Mouse (Mus musculus) left cerebral cortex, postnatal 4 days (tissue): ENCODE measurements at regions not wholly inside any gene's neighbourhood (a gene's known extent, or its start where the extent isn't known, plus 50 kb on each side); places are given as distances from the start of the nearest gene placed in this dataset.
A peak's percentile ranks its signal among the peaks of the same experiment; 100 is the strongest.

Source experiments
- DNase-seq: peaks from one replicate; pipeline ENCODE4 v3.0.0-alpha.2; 2022
- intact Hi-C: fragments of 180-260 bp; cut with DNase I; formaldehyde crosslinking; loops from one replicate; pipeline ENCODE4 v1.15.1; 2025

- intact Hi-C loops = loop anchor here (5.0 kb wide), 1 partner anchor 39 kb away; no protein-coding TSS in a partner anchor
- DNase-seq = no peak
Observed at GRCm38 (mm10) chr7:70122818-70123217, 243.7 kb downstream of the Nr2f2 start.

GRCm38 (mm10) chr7:70119517-70119916 lies 247.0 kb downstream of the Nr2f2 start:
- intact Hi-C loops = no loop called here
- DNase-seq = no peak

DNA sequence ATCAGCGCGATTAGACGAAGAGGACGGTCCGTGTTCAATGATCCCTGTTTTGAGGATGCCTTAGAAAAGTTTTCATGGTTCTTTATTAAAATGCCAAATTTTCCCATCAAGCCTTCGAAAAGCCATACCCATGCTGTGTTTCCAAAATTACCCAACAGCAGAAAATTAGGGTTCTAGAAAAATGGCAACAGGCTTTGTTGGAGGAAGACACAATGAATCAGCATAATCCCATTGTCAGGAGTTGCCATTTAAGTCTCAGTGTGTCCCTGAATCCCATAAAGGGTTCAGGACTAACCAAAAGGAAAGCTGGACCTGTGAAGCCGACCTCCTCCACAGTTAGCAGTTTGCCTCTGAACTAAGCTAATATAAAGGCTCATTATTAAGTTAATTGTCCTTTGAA lies 247.6 kb downstream of the Nr2f2 start:
- intact Hi-C loops = no loop called here
- no peak for DNase-seq

DNA sequence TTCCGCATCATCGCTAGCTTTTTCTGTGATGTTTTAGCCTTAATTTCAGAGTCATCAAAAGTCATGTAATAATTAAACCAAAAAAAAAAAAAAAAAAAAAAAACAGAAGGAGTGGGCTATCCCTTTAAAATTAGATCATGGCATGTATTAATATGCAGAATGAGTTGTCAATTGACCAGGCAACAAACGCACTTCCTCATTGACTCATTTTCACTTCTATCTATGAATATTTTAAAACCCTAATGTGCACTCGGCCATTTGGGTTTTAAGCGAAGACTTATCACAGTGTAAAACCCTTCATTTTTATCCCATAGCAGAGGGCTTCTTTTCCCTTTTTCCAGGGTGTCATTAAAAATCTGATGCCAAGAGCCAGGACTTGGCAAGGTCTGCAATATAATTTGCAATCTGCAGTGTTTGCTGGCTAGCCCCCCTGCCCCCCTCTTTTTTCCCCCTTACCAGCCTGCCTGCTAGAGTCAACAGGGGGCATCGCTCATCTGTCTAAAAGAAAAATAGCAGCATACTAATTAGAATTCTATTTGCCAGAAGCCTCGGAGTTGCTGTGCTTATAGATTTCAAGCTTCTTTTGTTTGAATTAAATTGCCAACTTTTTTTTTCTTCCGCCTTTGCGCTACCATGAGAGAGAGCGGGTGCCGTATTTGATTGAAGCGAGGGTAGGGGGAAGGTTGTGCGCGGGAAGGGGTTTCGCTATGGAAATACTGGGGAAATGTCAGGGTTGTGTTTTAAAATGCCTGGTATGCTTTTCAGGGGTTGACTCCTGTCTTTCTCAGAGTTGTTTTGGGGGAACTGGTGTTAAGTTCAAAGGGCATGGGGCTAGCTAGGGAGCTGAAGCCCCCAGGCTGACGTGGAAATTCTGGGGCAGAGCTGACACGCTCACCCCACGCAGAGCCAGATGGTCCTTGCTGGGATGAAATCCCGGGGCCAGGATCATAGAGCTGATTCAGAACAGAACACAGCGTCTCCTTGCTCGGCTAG lies 248.3 kb downstream of the Nr2f2 start:
- intact Hi-C loops = no loop called here
- DNase-seq = peak; percentile 54

DNA sequence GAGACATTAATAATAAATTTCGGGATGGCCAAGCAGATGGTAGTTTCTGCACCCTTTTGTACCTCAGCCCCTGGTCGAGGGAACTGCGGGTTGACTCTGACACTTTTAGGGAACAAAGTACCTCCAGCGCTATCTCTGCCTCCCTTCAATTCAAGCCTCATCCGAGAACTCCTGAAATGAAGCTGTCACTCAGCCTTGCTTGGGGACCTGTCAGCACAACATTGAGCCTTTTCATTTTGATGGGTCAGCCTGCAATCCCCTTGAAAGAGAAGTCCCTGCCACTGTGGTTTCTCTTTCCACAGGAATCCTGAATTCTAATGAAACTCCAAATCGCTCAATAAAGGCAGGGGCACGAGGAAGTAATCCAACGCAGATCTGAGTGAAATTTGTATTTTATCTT lies 257.5 kb downstream of the Nr2f2 start:
- intact Hi-C loops = no loop called here
- no peak for DNase-seq

GRCm38 (mm10) chr7:70105024-70105423 lies 261.5 kb downstream of the Nr2f2 start:
- intact Hi-C loops = no loop called here
- DNase-seq = no peak

DNA sequence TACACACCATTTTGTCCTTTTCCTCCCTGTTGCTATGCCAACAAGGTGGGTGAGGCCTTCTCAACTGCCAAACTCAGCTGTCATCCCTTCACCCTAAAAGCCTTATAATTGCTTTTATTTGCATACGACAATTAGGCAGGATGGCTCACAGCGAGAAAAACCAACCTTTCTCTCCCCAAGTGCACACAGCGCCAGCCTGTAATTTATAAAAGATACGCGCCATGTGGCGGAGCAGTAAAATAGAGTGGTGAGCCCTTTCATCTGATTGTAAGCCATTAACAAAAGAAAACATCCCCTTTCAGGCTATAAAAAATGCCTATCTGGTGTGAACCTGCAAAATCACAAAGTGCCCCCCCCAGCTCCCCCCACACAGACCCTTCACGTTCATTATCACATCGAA lies 262.0 kb downstream of the Nr2f2 start:
- intact Hi-C loops = no loop called here
- DNase-seq = no peak

DNA sequence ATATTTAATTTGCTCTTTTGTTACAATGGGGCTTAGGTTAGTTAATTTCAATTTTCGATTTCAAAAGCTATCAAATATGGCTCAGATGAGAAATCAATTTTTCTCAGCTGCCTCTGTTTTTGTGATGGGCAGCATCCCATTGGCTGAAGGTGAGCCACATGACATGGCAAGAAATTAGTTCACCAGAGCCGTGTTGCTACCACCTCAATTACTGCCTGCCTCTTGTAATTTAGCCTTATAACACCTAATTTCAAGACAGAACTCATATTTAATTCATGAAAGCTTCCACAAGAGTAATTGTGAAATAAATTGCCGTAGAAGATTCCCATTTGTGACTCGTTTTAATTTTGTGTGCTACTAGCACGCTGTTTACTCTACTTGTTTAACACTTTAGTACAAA lies 262.9 kb downstream of the Nr2f2 start:
- intact Hi-C loops = no loop called here
- no peak for DNase-seq

- no peak for DNase-seq
- intact Hi-C loops = no loop called here
Observed at GRCm38 (mm10) chr7:70099001-70099400, 267.5 kb downstream of the Nr2f2 start.

GRCm38 (mm10) chr7:70093916-70094784 lies 272.4 kb downstream of the Nr2f2 start:
- intact Hi-C loops = no loop called here
- no peak for DNase-seq

DNA sequence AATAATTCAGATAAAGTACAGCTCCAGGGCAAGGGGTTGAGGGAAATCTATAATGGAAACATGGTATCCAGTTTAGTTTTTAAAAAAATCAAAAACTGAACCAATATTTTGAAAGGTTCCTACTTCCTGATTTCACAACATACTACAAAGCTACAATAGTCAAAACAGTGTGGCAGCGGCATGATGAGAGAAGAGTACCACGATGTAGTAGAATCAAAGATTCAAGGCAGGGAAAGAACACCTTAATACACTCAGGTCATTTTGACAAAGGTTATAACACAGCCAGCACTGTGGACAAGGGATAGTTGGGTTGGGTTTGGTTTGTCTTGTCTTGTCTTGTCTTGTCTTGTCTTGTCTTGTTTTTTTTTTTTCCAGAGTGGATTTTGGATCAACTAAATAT lies 274.4 kb downstream of the Nr2f2 start:
- intact Hi-C loops = no loop called here

DNA sequence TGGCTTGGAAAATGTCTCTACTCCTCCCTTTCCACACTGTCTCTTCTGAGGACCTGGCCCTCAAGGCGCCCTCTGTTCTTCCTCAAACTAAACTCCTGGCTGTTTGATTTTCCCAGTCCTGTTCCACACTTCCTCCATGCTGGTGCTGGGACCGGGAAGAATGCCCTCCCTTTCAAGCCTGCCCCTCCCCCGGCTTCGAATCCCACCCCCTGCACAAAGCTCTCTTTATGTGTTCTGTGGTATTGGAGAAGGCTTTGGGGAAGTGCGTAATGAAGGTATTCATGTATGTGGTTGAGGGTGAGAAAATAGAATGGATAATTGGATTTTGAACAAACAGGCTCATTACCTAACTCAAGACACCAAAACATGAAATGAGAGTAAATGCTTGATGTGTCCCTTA lies 277.4 kb downstream of the Nr2f2 start:
- DNase-seq = no peak
- intact Hi-C loops = no loop called here

More for the DNA sequence above, 274.4 kb downstream of the Nr2f2 start:
- DNase-seq = no peak

GRCm38 (mm10) chr7:70069662-70070061 lies 296.9 kb downstream of the Nr2f2 start:
- intact Hi-C loops = no loop called here
- peak; percentile 53 for DNase-seq

DNA sequence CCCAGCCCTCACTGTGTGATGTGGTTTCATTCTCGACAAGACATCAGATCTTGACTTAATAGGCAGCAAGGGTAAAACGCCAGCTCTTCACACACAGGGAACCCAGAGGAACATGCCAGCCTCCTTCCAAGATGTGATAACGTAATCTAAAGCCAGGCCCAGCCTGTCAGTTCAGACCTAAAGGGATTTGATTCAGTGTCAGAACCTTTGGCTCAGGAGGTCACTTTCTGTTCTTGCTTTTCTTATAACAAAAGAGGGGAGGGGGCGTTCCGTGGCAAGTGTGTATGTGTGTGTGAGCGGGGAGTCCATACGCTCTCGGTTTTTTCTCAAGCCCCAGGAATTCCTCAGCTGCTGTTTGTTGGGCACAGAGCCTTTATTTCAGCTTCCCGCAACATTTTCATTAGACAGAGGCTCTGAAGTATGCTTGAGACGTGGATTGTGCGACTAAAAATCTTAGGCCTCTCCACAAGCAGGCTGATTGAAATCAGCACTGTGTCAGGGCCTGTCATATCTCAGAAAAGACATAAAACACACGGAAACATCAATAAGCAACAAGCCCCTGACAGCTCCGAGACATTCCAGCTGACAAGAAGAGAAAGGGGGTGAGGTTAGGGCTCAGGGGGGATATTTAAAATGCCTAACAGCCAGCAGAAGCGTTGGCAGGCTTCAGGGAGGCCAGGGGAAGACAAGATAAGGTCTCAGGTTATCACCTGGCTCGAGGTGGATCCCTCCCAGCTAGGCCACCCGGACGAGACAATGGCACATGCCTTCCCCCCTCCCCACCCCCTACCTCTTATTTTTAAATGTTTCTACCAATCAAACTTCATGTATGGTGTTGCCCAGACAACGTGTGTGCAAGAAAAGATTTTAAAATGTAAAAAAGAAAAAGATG lies 298.5 kb downstream of the Nr2f2 start:
- DNase-seq = peak; percentile 7
- intact Hi-C loops = no loop called here

- intact Hi-C loops = no loop called here
- DNase-seq = no peak
Observed at GRCm38 (mm10) chr7:70067071-70067470, 299.5 kb downstream of the Nr2f2 start.

- DNase-seq = no peak
- intact Hi-C loops = no loop called here
Observed at GRCm38 (mm10) chr7:70066448-70066847, 300.1 kb downstream of the Nr2f2 start.

- DNase-seq = peak; percentile 75
- intact Hi-C loops = no loop called here
Observed at GRCm38 (mm10) chr7:70065471-70066130, 300.9 kb downstream of the Nr2f2 start.

DNA sequence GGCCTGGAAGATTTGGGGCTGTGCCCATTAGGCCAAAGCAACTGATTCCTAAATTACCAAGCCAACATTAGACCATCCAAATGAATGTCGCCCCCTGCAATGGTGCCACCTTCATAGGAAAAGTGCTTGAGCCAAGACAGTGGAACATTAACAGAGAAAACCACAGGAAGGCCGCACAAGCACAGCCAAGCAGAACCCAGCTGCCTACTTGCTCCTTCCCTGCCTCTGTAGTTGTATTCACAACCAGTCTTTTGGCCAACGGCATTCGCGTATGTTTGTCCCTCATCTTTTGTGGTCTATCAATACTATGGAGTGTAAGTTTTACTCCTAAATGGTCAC lies 319.2 kb downstream of the Nr2f2 start:
- intact Hi-C loops = no loop called here
- no peak for DNase-seq

- intact Hi-C loops = no loop called here
- peak; percentile 75 for DNase-seq
Observed at GRCm38 (mm10) chr7:70046691-70047414, 319.7 kb downstream of the Nr2f2 start.
